Mouse (Mus musculus) forebrain, embryonic 15.5 days (tissue): ENCODE results near the gene Pik3r2. TPM values are rescaled to one million over a fixed set of nuclear protein-coding genes. Genes with fewer than 3 reads are reported as not detected.

ENCODE experiments used
- ATAC-seq: fragments of 200-750 bp; cut with Nextera tagmentation; replicated peaks from 2 replicates; pipeline ENCODE4 v1.8.0; 2017; ENCODE audit warnings: mild to moderate bottlenecking, moderate TSS enrichment, moderate library complexity
- H3K27ac ChIP-seq: fragments of 300-500 bp; sonication (generic); replicated peaks from 2 replicates; pipeline ENCODE4 v1.5.1; 2015; ENCODE audit warnings: mild to moderate bottlenecking, inconsistent platforms
- H3K27me3 ChIP-seq: fragments of 300-500 bp; sonication (generic); 2 replicates; pipeline ENCODE4 v1.6.1; 2015; ENCODE audit warnings: inconsistent platforms
- H3K36me3 ChIP-seq: fragments of 300-500 bp; sonication (generic); 2 replicates; pipeline ENCODE4 v1.6.1; 2015; ENCODE audit warnings: mild to moderate bottlenecking, inconsistent platforms
- H3K4me1 ChIP-seq: fragments of 300-500 bp; sonication (generic); 2 replicates; pipeline ENCODE4 v1.6.1; 2015; ENCODE audit warnings: inconsistent platforms
- H3K4me2 ChIP-seq: fragments of 300-500 bp; sonication (generic); replicated peaks from 2 replicates; pipeline ENCODE4 v1.6.1; 2015; ENCODE audit warnings: mild to moderate bottlenecking, inconsistent platforms
- H3K4me3 ChIP-seq: fragments of 300-500 bp; sonication (generic); 2 replicates; pipeline ENCODE4 v1.5.1; 2015; ENCODE audit warnings: mild to moderate bottlenecking, inconsistent platforms
- H3K9ac ChIP-seq: fragments of 300-500 bp; sonication (generic); replicated peaks from 2 replicates; pipeline ENCODE4 v1.6.1; 2015; ENCODE audit warnings: mild to moderate bottlenecking, inconsistent platforms
- H3K9me3 ChIP-seq: fragments of 300-500 bp; sonication (generic); 2 replicates; pipeline ENCODE4 v1.6.1; 2016; ENCODE audit warnings: inconsistent platforms
- WGBS: fragments of 180-500 bp; shearing (Covaris S2); methylation state at CpG from one replicate; pipeline ENCODE4 v1.1.7; 2015; ENCODE audit warnings: mixed read lengths; 5-methylcytosine and 5-hydroxymethylcytosine counted together
- polyA plus RNA-seq: library from polyadenylated mRNA; unstranded; fragments of >200 nt; fragmentation: Nextera tagmentation; extraction: Ambion mirVana; gene quantifications from 2 replicates; pipeline ENCODE4 v1.2.1, GENCODE M21; 2015

The Pik3r2 gene
- polyA plus RNA-seq, 1 experiment from 2014 or later = 127 TPM

DNA sequence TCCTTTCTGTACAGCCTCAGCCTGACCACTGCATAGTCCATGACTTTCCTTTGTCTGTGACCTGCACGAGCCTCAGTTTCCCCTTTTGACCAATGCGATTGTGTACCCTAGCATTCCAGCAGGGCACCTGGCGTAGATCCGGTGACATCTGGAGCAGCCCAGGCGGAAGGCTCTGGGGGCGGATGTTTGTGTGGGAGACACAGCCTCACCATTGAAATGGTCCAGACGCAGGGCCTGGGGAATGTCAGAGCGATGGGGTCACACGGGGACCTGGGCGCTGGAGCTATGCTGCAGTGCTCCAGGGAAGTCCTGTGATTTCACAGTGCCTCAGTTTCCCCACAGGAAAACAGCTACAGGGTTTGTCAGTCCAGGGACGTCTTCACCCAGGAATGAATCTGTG is 34.3 kb downstream of the Pik3r2 start:
- WGBS = 73% methylated on average over 11 of the region's 11 CpGs
- no peaks in the 10 kb centered on the region for H3K9me3 ChIP-seq
- H3K27me3 ChIP-seq = peaks cover 58% of the 10 kb centered on the region
- no peak overlapping the region for H3K27ac ChIP-seq
- no peak overlapping the region for H3K4me3 ChIP-seq
- H3K4me1 ChIP-seq = peaks cover 18% of the 10 kb centered on the region
- H3K9ac ChIP-seq = no peak overlapping the region
- no peak overlapping the region for H3K4me2 ChIP-seq
- no peak for ATAC-seq
- no peaks in the 10 kb centered on the region for H3K36me3 ChIP-seq

- no peaks in the 10 kb centered on the region for H3K36me3 ChIP-seq
- no peak overlapping the region for H3K27ac ChIP-seq
- peaks cover 18% of the 10 kb centered on the region for H3K4me1 ChIP-seq
- no peaks in the 10 kb centered on the region for H3K9me3 ChIP-seq
- H3K4me3 ChIP-seq = no peak overlapping the region
- peaks cover 55% of the 10 kb centered on the region for H3K27me3 ChIP-seq
- no peak for ATAC-seq
- 54% methylated on average over 5 of the region's 5 CpGs for WGBS
- no peak overlapping the region for H3K9ac ChIP-seq
- no peak overlapping the region for H3K4me2 ChIP-seq
Observed at GRCm38 (mm10) chr8:70741661-70742060, 34.9 kb downstream of the Pik3r2 start.

GRCm38 (mm10) chr8:70738211-70738610 is 38.3 kb downstream of the Pik3r2 start:
- Histone ChIP-seq H3K4me2 (no peak overlapping the region), H3K36me3 (no peaks in the 10 kb centered on the region), H3K27me3 (peaks cover 29% of the 10 kb centered on the region), H3K4me3 (no peak overlapping the region), H3K4me1 (peaks cover 6% of the 10 kb centered on the region), H3K9ac (no peak overlapping the region), H3K27ac (no peak overlapping the region), H3K9me3 (no peaks in the 10 kb centered on the region)
- 73% methylated on average over 3 of the region's 3 CpGs for WGBS
- no peak for ATAC-seq

GRCm38 (mm10) chr8:70737705-70738104 is 38.8 kb downstream of the Pik3r2 start:
- Histone ChIP-seq H3K27me3 (peaks cover 24% of the 10 kb centered on the region), H3K36me3 (no peaks in the 10 kb centered on the region), H3K27ac (no peak overlapping the region), H3K4me3 (no peak overlapping the region), H3K9ac (no peak overlapping the region), H3K4me1 (peaks cover under 1% of the 10 kb centered on the region; the same call in 1 of the 2 replicates), H3K9me3 (no peaks in the 10 kb centered on the region), H3K4me2 (no peak overlapping the region)
- 69% methylated on average over 5 of the region's 5 CpGs for WGBS
- no peak for ATAC-seq

DNA sequence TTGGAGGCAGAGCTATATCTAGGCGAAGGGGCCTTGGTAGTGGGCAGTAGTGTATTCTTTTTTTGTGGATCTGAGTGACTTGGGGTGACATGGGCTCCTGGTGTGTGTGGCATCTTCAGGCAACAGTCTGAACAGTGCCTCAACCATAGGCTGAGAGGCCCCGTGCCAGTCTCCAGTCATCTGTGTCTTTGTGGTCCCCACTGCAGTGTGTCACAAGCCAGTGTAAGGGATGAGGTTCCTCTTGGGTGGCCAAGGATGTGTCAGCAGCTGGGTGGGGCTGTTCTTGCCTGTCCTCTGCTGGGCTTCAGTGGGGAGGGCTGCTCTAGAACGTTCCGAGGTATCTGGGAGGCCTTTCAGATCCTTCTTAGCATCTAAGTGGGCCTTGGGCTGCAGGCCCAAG is 45.6 kb downstream of the Pik3r2 start:
- Histone ChIP-seq H3K36me3 (no peaks in the 10 kb centered on the region), H3K27me3 (peaks cover 30% of the 10 kb centered on the region), H3K4me1 (0 out of 2 replicates have a peak, but pooled peaks cover 4% of the 10 kb centered on the region), H3K9me3 (no peaks in the 10 kb centered on the region), H3K27ac (no peak overlapping the region), H3K9ac (no peak overlapping the region), H3K4me3 (no peak overlapping the region), H3K4me2 (no peak overlapping the region)
- 89% methylated on average over 4 of the region's 4 CpGs for WGBS
- no peak for ATAC-seq

- Histone ChIP-seq H3K9me3 (no peaks in the 10 kb centered on the region), H3K27ac (no peak overlapping the region), H3K9ac (no peak overlapping the region), H3K4me1 (0 out of 2 replicates have a peak, but pooled peaks cover 4% of the 10 kb centered on the region), H3K27me3 (peaks cover 27% of the 10 kb centered on the region), H3K4me3 (peak overlapping the region; percentile 19; the same call in 1 of the 2 replicates), H3K4me2 (peak overlapping the region; percentile 36; the same call in 1 of the 2 replicates), H3K36me3 (no peaks in the 10 kb centered on the region)
- ATAC-seq = no peak
- 3% methylated on average over 34 of the region's 34 CpGs for WGBS
Observed at GRCm38 (mm10) chr8:70729808-70730475, 46.6 kb downstream of the Pik3r2 start.

DNA sequence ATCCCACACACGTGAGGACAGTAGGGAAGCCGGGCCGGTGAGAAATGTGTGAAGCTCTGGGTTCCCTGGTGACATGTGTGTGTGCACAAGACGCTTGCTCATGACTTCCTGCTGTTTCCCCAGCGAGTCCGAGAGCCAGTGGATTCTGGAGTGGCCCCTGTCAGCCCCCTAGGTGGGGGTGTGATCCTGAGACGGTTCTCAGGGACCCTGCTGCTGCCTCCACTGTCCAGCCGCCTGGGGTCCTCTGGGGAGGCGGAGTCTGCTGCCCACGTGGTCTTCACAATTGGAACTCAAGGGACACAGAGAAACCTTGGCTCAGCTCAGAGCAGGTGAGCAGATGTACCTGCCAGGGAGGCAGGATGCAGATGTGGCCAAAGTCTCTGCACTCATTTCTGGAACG is 49.8 kb downstream of the Pik3r2 start:
- no peaks in the 10 kb centered on the region for H3K9me3 ChIP-seq
- no peak overlapping the region for H3K27ac ChIP-seq
- no peak overlapping the region for H3K9ac ChIP-seq
- no peak overlapping the region for H3K4me2 ChIP-seq
- H3K4me3 ChIP-seq = no peak overlapping the region
- 0 out of 2 replicates have a peak, but pooled peaks cover 4% of the 10 kb centered on the region for H3K4me1 ChIP-seq
- H3K27me3 ChIP-seq = peaks cover 27% of the 10 kb centered on the region
- WGBS = 45% methylated on average over 11 of the region's 11 CpGs
- no peaks in the 10 kb centered on the region for H3K36me3 ChIP-seq
- no peak for ATAC-seq

DNA sequence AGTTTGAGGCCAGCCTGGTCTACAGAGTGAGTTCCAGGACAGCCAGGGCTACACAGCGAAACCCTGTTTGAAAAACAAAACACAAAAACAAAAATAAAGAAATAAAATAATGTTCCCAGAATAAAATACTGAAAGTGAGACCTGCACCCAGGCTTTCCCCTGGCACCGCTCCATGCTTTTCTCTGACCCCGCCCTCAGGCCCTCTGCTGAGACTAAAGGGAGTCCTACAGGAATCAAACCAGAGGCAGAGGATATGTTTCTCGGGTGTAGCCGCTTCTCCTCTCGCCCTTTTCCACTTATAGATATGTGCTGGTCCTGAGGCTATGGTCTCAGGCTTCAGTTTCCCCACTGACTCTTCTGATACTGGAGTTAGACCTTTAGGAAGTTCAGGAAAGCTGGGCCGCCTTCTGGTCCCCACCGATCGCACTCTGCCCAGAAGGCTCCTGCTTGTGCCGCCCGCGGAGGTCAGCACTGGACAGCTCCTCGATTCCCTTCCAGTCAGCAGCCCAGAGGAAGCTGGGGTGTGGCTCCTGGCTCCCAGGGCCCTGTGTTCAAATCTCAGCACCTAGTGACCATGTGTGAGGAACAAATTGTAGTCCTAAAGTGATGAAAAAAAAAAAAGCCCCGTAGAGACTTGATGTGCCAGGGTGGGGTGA is 50.6 kb downstream of the Pik3r2 start:
- Histone ChIP-seq H3K9me3 (no peaks in the 10 kb centered on the region), H3K9ac (no peak overlapping the region), H3K27me3 (peaks cover 24% of the 10 kb centered on the region), H3K27ac (no peak overlapping the region), H3K4me1 (0 out of 2 replicates have a peak, but pooled peaks cover 4% of the 10 kb centered on the region), H3K36me3 (no peaks in the 10 kb centered on the region), H3K4me2 (no peak overlapping the region), H3K4me3 (no peak overlapping the region)
- 34% methylated on average over 14 of the region's 14 CpGs for WGBS
- no peak for ATAC-seq

- no peak overlapping the region for H3K9ac ChIP-seq
- WGBS = 82% methylated on average over 12 of the region's 12 CpGs
Observed at GRCm38 (mm10) chr8:70724216-70724615, 52.3 kb downstream of the Pik3r2 start.

DNA sequence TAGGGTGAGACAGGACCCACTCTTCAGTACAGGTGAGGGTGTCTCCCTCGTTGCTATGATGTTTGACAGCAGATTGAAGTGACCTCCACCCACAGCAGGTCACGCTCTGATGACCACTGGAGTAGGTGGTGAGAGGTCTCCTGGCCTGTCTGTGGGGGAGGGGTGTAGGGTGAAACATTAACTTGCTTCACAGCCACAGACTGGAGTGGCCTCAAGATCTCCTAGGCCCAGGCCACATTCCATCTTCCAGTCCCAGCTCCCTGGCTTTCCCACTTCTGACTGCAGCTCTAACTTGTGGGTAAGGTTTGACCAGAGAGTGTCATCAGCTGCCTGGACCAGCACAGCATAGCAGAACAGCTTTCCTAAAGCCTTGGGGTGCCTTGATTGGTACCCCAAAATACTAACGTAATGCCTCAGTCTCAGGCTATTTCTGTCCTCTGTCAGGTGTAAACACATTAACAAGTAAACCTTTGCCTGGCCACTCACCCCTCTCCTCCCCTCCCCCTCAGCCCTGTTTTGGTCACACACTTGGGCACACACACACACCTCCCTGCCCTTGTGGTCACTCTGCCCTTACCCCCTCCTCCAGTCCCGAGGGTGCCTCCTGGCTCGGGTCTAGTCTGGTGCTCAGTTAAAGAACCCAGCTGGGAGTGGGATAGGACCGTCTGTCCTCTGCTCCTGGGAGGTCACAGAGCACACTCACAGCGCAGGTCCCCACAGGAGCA is 52.9 kb downstream of the Pik3r2 start, which contains the start of gene Pde4c:
TSS of gene Pde4c (plus strand) at position 235 of the 725 bp plus-strand sequence.
- no peaks in the 10 kb centered on the region for H3K36me3 ChIP-seq
- no peak within 1 kb of the TSS for H3K4me3 ChIP-seq
- no peak within 1 kb of the TSS for H3K27ac ChIP-seq
- H3K9ac ChIP-seq = no peak within 1 kb of the TSS
- H3K9me3 ChIP-seq = no peaks in the 10 kb centered on the region
- no peak for ATAC-seq
- H3K4me1 ChIP-seq = no peaks in the 10 kb centered on the region
- H3K27me3 ChIP-seq = peaks cover 9% of the 10 kb centered on the region
- no peak within 1 kb of the TSS for H3K4me2 ChIP-seq
- WGBS = 68% methylated on average over 7 of the region's 7 CpGs

More at GRCm38 (mm10) chr8:70724216-70724615, 52.3 kb downstream of the Pik3r2 start:
- H3K27ac ChIP-seq = no peak overlapping the region
- H3K4me2 ChIP-seq = no peak overlapping the region
- no peaks in the 10 kb centered on the region for H3K9me3 ChIP-seq
- H3K27me3 ChIP-seq = peaks cover 12% of the 10 kb centered on the region
- H3K4me3 ChIP-seq = no peak overlapping the region
- no peak for ATAC-seq
- H3K4me1 ChIP-seq = no peaks in the 10 kb centered on the region
- H3K36me3 ChIP-seq = no peaks in the 10 kb centered on the region

- Histone ChIP-seq H3K9me3 (no peaks in the 10 kb centered on the region), H3K9ac (no peak overlapping the region)
- WGBS = 86% methylated on average over 8 of the region's 8 CpGs
Observed at GRCm38 (mm10) chr8:70721601-70722000, 54.9 kb downstream of the Pik3r2 start.

GRCm38 (mm10) chr8:70720739-70721138 is 55.8 kb downstream of the Pik3r2 start:
- Histone ChIP-seq H3K9ac (no peak overlapping the region), H3K4me3 (no peak overlapping the region), H3K27ac (no peak overlapping the region), H3K4me1 (no peaks in the 10 kb centered on the region), H3K4me2 (no peak overlapping the region), H3K27me3 (peaks cover 7% of the 10 kb centered on the region; the same call in 1 of the 2 replicates), H3K36me3 (no peaks in the 10 kb centered on the region), H3K9me3 (no peaks in the 10 kb centered on the region)
- ATAC-seq = peak; percentile 62; the same call in 1 of the 2 replicates
- WGBS = 5% methylated on average over 3 of the region's 3 CpGs

More at GRCm38 (mm10) chr8:70721601-70722000, 54.9 kb downstream of the Pik3r2 start:
- ATAC-seq = no peak
- Histone ChIP-seq H3K27me3 (peaks cover 7% of the 10 kb centered on the region; the same call in 1 of the 2 replicates), H3K36me3 (no peaks in the 10 kb centered on the region), H3K4me2 (no peak overlapping the region), H3K27ac (no peak overlapping the region), H3K4me3 (no peak overlapping the region), H3K4me1 (no peaks in the 10 kb centered on the region)
